Mouse (Mus musculus): ENCODE measurements at regions not wholly inside any gene's neighbourhood (a gene's known extent, or its start where the extent isn't known, plus 50 kb on each side); places are given as distances from the start of the nearest gene placed in this dataset.

DNA sequence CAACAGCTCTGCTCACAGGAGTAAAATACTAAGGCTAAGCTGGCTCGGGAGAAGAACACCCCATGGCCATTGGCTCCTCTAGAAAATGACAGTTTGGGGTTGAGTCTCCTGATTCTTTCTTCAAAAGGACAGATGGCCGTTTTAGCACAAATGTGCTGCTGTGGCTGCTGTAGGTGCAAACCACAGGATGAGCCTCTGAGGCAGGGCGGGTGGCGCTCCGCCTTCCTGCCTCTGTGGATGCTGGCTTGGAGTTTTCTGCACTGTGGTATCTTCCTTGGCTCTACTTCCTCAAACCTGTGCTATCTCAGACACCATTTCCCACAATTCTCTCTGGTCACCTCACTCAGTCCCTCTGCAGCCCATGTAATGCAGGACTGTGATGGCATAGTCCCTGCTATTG, 317.8 kb upstream of the Prickle1 start:
- DNase-seq (ENCODE audit: low read depth, low spot score), result no peak
- 73% methylated on average over 5 of the region's 5 CpGs for WGBS

DNA sequence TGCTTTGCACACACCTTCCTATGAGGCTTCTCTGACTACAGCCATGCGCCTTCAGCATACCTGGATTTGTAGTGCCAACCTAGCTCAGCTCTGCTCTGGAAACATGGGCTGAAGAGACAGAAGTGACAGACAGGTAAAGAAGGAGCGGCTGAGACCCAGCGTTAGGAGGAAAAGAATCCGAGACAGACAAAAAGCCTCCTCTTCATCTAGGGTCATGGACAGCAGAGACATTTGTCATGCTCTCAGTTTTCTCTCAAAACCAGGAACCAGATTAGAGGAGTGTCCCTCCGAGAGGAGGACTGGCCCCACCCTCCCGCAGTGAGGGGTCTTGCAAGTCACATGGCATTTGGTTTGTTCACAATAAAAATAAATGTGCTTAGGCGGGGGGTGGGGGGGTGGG, 317.4 kb upstream of the Prickle1 start:
- WGBS, result 60% methylated on average over 7 of the region's 7 CpGs
- no peak for DNase-seq (ENCODE audit: low read depth, low spot score)

DNA sequence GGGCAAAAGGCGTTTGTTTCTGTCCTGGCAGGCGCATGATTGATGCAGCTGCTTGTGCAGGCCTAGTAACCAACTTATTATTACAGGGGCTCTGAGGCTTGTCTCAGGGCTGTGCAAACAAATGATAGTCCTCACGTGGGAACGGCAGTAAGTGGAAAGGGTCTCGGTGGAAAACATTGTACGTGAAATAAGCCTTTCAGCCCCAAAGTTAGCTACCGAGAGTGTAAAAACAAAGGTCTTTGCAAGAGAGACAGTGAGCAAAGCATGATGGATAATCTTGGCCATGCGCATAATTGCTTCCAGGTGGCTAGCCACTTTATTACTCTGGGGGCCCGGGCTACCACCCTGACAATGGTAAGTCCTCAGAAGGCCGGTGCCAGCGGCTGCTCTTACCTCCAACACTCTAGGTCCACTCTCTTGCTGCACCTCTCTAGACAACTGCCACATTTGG, 315.3 kb upstream of the Prickle1 start:
- no peak for DNase-seq (ENCODE audit: low read depth, low spot score)
- 53% methylated on average over 11 of the region's 11 CpGs for WGBS

DNA sequence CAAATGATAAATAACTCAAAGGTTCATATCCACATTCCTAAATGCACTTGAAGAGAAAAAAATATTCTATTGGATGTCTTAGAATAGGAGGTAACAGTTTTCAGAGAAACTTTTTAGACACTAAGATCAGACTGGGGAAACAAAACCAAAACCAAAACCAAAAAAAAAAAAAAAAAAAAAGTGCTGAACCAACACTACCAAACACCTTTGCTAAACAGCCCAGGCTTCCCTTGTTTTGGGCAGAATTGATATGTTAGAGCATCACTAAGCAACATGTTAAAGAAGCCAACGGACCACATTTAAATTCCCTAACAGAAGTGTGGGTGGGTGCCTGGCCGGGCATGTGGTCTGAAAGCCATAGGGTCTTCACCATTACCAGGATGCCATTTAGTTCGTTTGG, 314.5 kb upstream of the Prickle1 start:
- 83% methylated on average over 3 of the region's 3 CpGs for WGBS
- DNase-seq (ENCODE audit: low read depth, low spot score), result no peak

DNA sequence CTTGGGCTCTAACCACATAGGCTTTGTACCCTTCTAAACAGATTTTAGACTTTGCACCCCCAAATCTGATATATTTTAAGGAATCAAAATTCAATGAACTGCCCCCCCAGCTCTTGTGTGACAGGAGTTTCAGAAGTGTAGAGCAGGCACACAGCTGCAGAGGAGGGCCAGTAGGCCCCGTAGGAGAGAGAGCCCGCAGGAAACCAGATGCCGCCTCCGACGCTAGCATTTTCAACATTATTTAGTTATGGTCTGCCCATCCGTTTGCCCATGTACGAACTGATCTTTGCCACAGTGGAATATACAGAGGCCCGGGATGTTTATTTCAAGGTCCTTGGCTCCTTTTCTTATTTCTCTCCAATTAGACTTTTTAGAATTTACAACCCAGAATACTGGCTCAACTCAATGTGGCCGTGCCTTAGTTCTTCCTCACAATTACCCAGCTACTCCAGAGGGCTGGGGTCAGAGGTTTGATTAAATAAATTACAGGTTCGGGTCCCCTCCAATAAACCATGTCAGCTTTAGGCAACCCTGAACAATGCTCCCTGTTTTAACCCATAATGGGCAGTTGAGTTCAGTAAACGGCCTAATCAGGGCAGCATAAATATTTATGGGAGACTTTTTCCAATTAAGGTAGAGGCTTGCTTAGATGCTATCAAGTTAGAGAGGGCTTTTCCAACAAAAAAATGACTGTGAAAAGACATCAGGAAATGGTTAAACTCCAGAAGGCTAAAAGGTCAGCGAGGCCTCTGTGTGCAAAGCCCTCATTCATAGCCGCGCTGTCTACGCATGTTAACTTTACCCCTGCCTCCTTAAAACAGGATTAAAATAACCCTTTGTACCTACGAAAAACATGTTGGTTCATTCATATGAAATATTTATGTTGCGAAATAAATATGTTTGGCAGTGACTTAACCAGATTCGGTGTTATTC, 308.2 kb upstream of the Prickle1 start:
- WGBS, result 63% methylated on average over 18 of the region's 18 CpGs

DNA sequence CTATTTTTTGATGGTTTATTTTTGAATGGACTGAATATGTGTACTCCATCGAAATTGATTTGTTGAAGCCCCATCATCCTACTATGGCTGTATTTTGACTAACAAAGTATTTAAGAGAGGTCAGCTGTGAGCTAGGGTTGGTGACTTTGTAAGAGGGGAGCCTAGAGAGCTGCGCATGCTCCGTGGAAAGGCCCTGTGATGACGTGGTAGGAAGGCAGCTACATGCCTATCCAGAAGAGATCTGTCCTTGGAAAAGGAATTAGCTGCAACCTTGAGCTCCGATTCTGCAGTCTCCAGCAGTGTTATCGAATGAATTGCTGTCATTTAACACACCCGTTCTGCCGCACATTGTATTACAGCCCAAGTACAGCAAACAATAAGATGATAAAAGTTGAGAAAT, 287.1 kb upstream of the Prickle1 start:
- WGBS, result 54% methylated on average over 8 of the region's 8 CpGs

More for the DNA sequence above, 308.2 kb upstream of the Prickle1 start:
- no peak for DNase-seq (ENCODE audit: low read depth, low spot score)

DNA sequence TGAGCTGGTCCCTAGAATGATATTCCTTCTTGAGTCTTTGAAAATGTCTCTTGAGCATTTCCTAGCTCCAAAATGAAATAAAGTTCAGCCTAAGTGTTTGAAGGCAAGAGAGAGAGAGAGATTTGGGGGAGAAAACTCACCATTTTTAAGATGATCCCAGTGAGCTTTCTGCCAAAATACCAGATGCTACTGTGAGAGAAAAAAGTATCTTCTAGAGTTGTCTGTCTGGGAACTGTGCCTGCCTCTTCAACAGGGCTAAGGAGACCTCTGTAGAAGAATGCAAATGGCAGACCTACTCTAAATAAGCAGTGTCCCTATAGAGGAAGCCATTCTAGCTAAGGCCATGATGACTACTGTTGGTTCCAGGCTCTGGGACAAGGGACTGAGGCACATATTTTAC, 285.6 kb upstream of the Prickle1 start:
- DNase-seq (ENCODE audit: low read depth, low spot score), result no peak

More for the DNA sequence above, 287.1 kb upstream of the Prickle1 start:
- DNase-seq (ENCODE audit: low read depth, low spot score), result no peak

DNA sequence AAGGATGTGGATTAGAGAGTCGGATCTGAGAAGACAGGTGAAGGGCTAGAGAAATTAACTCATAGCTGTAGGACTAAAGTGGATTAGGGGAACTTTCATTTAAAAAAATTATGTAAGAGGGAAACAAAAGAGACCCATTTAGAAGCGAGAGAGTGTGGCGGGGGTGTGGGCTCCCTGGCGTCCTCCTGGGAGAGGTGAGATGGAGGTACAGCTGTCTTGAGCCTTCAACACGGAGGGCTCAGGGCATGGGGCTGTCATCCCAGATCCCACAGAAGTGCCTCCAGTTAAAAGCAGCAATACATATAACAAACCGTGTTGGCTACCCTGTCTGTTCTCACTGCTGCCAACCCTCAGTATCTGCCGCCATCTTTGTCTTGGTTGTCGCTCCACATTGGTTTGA, 284.6 kb upstream of the Prickle1 start:
- no peak for DNase-seq (ENCODE audit: low read depth, low spot score)
- 95% methylated on average over 8 of the region's 8 CpGs for WGBS

DNA sequence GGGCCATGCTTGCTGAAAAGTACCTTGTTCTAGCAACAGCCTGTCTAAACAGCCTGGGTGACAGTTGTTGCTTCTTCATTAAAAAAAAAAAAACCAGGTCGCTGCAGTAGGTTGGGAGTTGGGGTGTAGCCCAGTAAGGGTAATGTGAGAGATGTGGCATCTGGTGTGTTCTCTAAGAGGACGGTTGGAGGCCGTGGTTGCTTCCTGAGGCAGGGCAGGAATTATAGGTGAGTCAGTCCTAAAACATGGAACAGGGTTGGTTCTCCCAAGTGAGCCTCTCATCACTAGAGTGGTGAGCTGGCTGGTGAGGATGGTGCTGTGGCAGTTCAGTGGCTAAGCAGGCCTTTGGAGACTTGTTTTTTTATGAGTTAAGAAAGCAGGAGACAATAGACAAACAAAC, 283.3 kb upstream of the Prickle1 start:
- WGBS, result 65% methylated on average over 3 of the region's 3 CpGs
- no peak for DNase-seq (ENCODE audit: low read depth, low spot score)

DNA sequence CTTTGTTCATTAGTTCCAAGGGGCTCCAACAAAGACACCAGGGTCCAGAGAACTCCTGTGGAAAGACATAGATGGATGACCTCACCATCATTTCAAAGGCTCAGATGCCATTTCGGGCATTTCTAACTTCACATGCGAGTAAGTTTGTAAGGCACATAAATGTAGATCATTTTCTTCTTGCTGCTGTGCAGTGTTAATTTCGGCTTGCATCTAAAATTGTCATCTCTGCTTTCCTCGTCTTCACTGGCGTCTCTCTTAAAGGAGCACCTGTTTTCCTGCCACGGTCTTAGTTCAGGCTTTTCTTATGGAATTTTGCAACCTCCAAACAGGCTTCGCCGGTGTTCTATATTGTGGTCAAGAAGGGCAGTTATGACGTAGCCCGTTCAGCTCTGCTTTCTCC, 280.6 kb upstream of the Prickle1 start:
- DNase-seq (ENCODE audit: low read depth, low spot score), result no peak
- 89% methylated on average over 10 of the region's 10 CpGs for WGBS

DNA sequence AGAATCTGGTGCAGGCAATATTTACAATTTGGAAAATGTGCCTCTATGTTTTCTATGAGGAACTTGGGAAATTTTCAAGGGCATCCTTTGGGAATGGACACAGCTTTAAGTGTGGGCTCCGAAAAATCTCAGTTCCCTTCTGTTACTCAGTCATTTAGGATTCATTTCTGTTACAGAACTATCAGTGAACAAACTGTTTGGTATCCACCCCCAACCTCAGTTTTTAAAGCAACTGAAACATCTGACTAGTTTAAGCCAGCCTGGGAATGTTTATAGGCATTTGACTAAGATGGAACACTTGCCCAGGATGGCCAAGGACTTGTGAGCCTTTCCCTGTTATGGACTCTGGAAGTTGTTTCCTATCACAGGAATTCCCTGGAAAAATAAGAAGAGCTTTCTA, 280.0 kb upstream of the Prickle1 start:
- DNase-seq (ENCODE audit: low read depth, low spot score), result no peak
- WGBS, result 71% methylated on average over 1 of the region's 1 CpGs

DNA sequence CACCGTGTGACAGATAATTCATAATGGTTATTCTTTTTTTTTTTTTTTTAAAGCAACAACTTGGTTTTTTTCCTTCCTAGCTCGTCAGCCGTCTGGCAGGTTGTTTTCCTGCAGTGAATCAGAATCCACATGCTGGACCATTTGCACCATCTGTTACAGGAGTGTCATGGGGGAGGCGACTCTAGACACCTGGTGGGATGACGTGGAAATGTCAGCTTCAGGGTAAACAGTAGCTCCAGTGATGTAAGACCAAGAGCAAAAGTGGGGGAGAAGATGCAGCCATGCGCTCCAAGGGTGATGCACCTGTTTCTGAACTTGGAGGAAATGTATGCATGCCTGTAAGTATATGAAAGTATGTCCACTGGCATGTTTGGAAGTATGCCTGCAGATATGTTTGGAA, 278.5 kb upstream of the Prickle1 start:
- no peak for DNase-seq (ENCODE audit: low read depth, low spot score)
- WGBS, result 60% methylated on average over 6 of the region's 6 CpGs

DNA sequence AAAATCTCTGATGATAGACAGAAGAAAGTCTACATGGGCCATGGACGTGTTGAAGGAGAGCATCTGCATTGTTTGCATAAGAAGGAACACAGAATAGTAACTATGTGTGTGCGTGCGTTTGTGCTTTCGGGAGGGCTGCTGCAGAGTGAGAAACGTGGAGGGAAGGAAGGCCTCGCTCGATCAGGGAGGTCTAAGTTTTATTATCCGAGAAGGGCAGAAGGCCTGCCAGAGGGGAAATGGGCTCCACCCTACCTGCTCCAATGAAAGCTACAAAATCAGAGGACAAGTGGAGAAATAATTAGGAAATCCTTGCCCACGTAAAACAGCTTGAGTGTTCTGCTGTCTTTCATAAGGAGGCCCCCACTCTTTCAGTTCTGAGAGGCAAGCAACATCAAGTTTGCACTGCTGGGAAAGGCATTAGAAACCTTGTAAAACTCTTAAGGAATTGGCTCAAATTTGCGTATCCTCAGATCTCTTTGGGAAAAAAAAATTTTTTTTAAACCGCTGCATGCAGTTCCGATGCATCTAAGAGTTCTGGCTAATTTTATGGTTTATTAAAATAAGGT, 261.7 kb upstream of the Prickle1 start:
- no peak for DNase-seq (ENCODE audit: low read depth, low spot score)
- 64% methylated on average over 12 of the region's 12 CpGs for WGBS

DNA sequence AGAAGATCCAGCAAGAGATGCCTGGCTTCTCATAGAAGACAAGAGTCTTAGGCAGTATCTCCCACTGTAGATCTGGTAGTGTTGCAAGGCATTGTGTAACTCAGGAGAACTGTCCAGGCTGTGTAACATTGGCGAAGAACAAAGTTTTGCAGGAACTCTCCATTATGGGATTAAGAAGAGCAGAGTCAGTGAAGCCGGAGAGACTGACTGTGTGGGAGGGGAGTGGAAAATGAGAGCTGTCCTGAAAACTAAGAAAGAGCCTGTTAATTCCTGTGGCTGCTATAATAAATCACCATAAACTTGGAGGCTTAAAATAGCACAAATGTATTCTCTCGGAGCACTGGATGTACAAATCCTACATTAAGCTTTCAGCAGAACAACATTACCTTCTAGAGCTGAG, 257.5 kb upstream of the Prickle1 start:
- no peak for DNase-seq (ENCODE audit: low read depth, low spot score)

DNA sequence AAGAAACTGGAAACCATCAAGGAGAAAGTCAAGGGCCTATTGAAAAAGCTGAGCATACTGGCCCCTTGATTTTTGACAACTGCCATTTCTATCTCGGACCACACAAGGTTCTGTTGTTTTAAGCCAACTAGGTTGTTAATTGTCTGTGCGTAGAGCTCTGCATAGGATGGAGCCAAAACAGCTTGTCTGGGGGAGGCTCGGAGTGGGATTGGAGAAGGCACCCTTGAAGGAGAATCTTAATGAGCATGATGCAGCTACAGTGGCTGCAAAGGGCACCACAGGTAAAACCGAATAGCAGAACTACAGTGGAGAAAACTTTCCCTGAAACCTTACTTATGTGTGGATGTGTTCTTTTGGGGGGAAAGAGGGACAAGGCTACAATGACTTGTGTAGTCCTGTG, 256.4 kb upstream of the Prickle1 start:
- no peak for DNase-seq (ENCODE audit: low read depth, low spot score)
- WGBS, result 95% methylated on average over 4 of the region's 4 CpGs

More for the DNA sequence above, 257.5 kb upstream of the Prickle1 start:
- WGBS, result 55% methylated on average over 3 of the region's 3 CpGs

DNA sequence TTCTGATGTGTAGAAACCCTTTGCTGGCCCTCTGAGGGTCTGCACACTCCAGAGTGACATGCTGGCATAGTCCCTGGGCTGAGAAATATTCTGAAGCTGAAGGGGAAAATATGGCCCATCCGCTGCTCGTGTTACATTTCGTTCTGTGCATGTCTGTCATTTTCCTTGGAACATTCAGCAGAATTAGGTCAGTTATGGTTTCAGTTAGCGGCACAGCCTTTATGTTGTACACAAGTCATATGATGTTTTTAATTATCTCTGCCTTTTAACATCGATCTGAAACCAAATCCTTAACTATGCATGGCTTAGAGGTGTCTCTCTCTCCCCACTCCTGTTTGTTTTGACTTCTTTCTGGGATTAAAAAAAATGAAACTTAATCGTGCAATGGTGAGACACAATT, 254.7 kb upstream of the Prickle1 start:
- WGBS, result 88% methylated on average over 6 of the region's 6 CpGs
- DNase-seq (ENCODE audit: low read depth, low spot score), result no peak

DNA sequence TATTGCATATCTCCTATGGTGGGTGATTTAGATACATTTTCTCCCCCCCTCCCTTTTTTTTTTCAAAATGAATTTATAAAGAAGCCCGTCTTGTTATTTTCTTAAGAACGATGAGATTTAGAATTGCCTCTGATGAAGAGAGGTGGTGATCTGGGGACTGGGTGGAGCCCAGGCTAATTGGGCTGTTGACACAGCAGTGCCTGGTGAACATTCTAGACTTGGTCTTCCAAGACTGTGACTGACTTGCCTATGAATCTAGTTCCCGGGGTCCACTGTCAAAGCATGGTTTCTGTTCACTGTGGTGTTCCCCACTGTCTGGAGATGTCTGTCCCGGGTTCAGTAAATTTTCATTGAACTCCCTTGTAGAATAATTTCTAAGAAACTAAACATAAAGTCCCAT, 253.1 kb upstream of the Prickle1 start:
- 82% methylated on average over 4 of the region's 4 CpGs for WGBS
- no peak for DNase-seq (ENCODE audit: low read depth, low spot score)

DNA sequence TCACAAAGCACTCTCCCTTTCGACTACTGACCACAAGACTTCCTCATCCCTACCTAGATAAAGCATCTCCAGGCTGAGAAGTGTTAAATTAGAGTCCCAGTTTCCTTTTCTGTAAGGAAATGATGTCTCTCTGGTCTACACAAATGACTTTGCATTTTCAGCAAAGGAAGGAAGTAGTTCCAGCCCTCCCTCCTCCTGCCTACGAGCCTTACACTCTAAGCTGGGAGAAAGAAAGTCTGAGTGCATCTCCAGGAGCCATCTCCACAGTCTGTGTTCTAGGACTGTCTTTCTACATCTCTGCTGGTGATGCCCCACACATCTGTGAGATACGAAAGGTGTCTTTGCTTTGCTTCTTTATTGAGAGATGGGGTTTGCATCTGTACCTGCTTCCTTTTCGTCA, 251.1 kb upstream of the Prickle1 start:
- 81% methylated on average over 4 of the region's 4 CpGs for WGBS

DNA sequence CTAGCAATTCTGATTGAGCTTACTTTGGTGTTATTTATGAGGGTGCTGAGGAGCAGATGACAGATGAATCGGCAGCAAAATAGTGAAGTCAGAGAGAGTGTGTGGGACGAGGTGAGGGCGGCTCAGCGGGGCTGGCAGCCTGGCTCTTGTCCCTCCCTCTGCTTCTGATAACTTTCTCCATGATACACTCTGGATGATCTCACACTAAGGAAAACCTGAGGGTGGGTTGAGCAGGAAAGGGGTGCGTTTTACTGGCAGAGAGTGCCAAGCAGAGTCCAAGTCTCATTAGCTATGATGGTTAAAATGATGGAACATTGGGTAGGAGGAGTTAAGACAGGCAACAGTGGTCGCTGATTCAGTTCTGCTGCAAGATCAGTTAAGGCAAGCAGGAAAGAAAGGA, 250.1 kb upstream of the Prickle1 start:
- WGBS, result 52% methylated on average over 6 of the region's 6 CpGs
- no peak for DNase-seq (ENCODE audit: low read depth, low spot score)

More for the DNA sequence above, 251.1 kb upstream of the Prickle1 start:
- no peak for DNase-seq (ENCODE audit: low read depth, low spot score)

DNA sequence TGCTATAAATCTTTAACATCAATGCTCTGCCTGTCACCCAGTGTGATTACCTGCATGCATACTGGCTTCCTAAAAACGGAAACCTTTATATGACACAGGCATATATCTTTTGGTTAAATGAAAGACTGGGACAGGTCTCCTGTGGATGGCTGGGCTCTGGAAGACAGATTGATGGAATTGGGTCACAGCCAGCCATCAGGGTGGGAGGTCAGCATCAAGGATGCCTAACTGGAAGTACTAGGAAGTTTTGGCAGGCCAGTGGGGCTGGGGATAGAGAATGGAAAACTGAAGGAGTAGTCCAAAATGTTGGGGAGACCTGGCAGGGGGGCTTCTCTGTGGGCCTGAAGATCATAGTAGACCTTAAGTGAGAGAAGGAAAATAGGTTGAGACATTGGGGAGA, 237.3 kb upstream of the Prickle1 start:
- DNase-seq (ENCODE audit: low read depth, low spot score), result no peak
- WGBS, result 65% methylated on average over 1 of the region's 1 CpGs

DNA sequence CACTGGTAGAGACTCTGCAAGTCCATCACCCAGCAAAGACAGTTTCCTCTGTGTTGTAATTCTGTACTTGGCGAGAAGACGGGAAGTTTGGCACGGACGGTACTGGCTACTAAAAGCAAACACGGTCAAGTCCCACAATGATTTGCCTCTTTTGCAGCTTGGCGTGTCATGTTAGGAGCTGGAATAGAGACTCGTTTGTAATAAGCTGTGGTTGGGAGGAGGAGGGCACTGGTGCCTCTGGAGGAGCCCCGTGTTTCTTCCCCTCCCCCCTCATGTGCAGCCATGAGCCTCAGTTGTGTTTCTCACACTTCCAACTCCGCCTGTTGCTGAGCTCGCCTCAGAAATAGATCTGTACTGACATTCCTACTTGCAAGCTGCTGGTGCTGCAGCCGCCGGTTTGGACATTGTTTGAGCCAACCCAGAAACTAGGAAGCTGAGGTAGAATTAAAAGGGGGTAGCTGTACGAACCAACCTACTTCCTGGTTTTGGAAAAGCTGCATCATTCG, 236.8 kb upstream of the Prickle1 start:
- 50% methylated on average over 14 of the region's 14 CpGs for WGBS
- DNase-seq (ENCODE audit: low read depth, low spot score), result no peak

All from large intestine, adult 2 months (tissue).